Mouse (Mus musculus) neural tube, embryonic 13.5 days (tissue): ENCODE measurements around the gene Gpr173. TPM values are rescaled to one million over a fixed set of nuclear protein-coding genes. Genes with fewer than 3 reads are reported as not detected.
"Not testable (repeated sequence)": the region's sequence is repeated elsewhere in the genome, so short reads cannot be mapped to it uniquely, and the experiment has no call there.

Experiments
- ATAC-seq: fragments of 200-750 bp; cut with Nextera tagmentation; 2 replicates; pipeline ENCODE4 v1.8.0; 2017; ENCODE audit warnings: low read depth, mild to moderate bottlenecking, moderate TSS enrichment, moderate library complexity
- H3K27ac ChIP-seq: fragments of 300-500 bp; sonication (generic); replicated peaks from 2 replicates; pipeline ENCODE4 v1.5.1; 2015; ENCODE audit warnings: moderate library complexity, mild to moderate bottlenecking, inconsistent platforms
- H3K27me3 ChIP-seq: fragments of 300-500 bp; sonication (generic); 2 replicates; pipeline ENCODE4 v1.6.1; 2015; ENCODE audit warnings: mild to moderate bottlenecking, inconsistent platforms
- H3K36me3 ChIP-seq: fragments of 300-500 bp; sonication (generic); 2 replicates; pipeline ENCODE4 v1.6.1; 2015; ENCODE audit warnings: mild to moderate bottlenecking, inconsistent platforms
- H3K4me1 ChIP-seq: fragments of 300-500 bp; sonication (generic); replicated peaks from 2 replicates; pipeline ENCODE4 v1.6.1; 2015; ENCODE audit warnings: inconsistent platforms
- H3K4me2 ChIP-seq: fragments of 300-500 bp; sonication (generic); 2 replicates; pipeline ENCODE4 v1.6.1; 2015; ENCODE audit warnings: inconsistent platforms, mild to moderate bottlenecking, moderate library complexity
- H3K4me3 ChIP-seq: fragments of 300-500 bp; sonication (generic); 2 replicates; pipeline ENCODE4 v1.5.1; 2015; ENCODE audit warnings: mild to moderate bottlenecking, inconsistent platforms
- H3K9ac ChIP-seq: fragments of 300-500 bp; sonication (generic); 2 replicates; pipeline ENCODE4 v1.6.1; 2015; ENCODE audit warnings: moderate library complexity, mild to moderate bottlenecking, inconsistent platforms
- H3K9me3 ChIP-seq: fragments of 300-500 bp; sonication (generic); 2 replicates; pipeline ENCODE4 v1.6.1; 2016; ENCODE audit warnings: inconsistent platforms
- WGBS: fragments of 180-500 bp; shearing (Covaris S2); methylation state at CpG from one replicate; pipeline ENCODE4 v1.1.7; 2015; 5-methylcytosine and 5-hydroxymethylcytosine counted together
- polyA plus RNA-seq: library from polyadenylated mRNA; unstranded; fragments of >200 nt; fragmentation: Nextera tagmentation; extraction: Ambion mirVana; gene quantifications from 2 replicates; pipeline ENCODE4 v1.2.1, GENCODE M21; 2015

Gene Gpr173
- polyA plus RNA-seq, 1 experiment from 2014 or later: 9.5 TPM

DNA sequence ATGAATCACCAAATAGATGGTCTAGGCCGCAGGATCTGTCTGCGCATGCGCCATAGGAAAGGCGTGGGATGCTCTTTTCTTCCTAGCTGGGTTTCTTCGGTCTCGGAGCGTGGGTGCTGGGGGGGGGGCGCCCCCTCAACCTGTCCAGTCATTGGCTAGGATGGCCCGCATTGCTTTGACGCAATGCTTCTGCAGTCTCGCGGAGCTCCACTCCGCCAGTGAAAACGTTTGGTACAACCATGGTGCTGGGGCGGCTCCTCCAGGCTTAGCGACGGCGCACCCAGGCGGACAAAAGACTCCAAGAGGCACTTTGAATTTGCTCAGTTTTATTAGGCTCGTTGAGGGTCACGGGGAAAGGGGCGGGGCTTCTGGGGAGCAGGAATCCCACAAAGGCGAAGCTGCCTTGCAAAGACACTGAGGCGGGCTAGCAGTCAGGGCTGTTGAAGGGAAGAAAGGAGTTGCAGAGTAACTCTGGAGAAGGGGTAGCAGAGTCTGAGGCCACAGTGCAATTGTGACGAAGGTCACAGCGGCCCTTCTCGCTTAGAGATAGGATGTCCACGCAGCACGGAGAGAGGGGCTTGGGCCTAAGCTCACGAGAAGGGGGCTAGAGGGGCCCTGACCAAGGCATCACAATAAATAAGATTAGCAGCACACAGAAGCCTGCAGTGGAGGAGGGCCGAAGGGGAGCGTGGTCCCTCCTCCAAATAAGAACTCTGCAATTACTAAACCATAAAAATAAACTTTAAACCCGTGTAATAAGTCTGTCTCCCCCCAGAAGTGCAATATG, 31.8 kb downstream of the Gpr173 start:
- H3K9ac ChIP-seq: peak overlapping the region; percentile 67
- peak overlapping the region; percentile 93 for H3K27ac ChIP-seq
- H3K4me1 ChIP-seq: peaks cover 33% of the 10 kb centered on the region
- H3K36me3 ChIP-seq: peaks cover 20% of the 10 kb centered on the region
- 13% methylated on average over 33 of the region's 33 CpGs for WGBS
- no peaks in the 10 kb centered on the region for H3K9me3 ChIP-seq
- peak overlapping the region; percentile 25 for H3K4me3 ChIP-seq
- H3K4me2 ChIP-seq: peak overlapping the region; percentile 50
- peaks cover 66% of the 10 kb centered on the region for H3K27me3 ChIP-seq
- peak; percentile 99 for ATAC-seq

DNA sequence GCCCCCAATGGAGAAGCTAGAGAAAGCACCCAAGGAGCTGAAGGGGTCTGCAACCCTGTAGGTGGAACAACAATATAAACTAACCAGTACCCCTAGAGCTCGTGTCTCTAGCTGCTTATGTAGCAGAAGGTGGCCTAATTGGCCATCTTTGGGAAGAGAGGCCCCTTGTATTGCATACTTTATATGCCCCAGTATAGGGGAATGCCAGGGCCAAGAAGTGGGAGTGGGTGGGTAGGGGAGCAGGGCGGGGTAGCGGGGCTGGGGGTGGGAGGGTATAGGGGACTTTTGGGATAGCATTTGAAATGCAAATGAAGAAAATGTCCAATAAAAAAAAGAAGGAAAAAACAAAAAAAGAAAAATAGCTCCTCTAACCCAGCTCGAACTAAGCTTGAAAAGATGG, 32.4 kb downstream of the Gpr173 start:
- H3K27ac ChIP-seq: peak overlapping the region; percentile 93
- peak overlapping the region; percentile 50 for H3K4me2 ChIP-seq
- H3K4me1 ChIP-seq: peaks cover 30% of the 10 kb centered on the region
- H3K9me3 ChIP-seq, H3K9ac ChIP-seq, H3K4me3 ChIP-seq: not testable (repeated sequence)
- peaks cover 66% of the 10 kb centered on the region for H3K27me3 ChIP-seq
- WGBS: 44% methylated on average over 4 of the region's 4 CpGs
- ATAC-seq: peak; percentile 40
- H3K36me3 ChIP-seq: peaks cover 20% of the 10 kb centered on the region

DNA sequence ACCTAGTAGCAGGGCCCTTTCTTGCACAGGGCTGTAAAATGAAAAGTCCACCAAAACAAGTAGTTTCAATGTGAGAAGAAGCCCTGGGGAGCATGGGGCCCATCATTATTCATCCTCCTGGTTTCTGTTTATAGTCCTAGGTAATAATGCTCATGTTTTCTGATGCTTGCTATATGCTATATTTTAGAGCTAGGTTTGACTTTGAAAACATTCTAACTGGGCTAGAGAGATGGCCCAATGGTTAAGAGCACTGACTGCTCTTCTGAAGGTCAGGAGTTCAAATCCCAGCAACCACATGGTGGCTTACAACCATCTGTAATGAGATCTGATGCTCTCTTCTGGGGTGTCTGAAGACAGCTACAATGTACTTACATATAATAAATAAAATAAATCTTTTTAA, 39.1 kb downstream of the Gpr173 start:
- H3K27ac ChIP-seq, H3K4me3 ChIP-seq, H3K4me2 ChIP-seq, H3K9me3 ChIP-seq, H3K36me3 ChIP-seq, ATAC-seq, H3K9ac ChIP-seq: not testable (repeated sequence)
- peaks cover 10% of the 10 kb centered on the region; the same call in 1 of the 2 replicates for H3K4me1 ChIP-seq
- peaks cover 78% of the 10 kb centered on the region for H3K27me3 ChIP-seq

- 19% methylated on average over 8 of the region's 8 CpGs for WGBS
- peaks cover 79% of the 10 kb centered on the region for H3K27me3 ChIP-seq
- H3K36me3 ChIP-seq: no peaks in the 10 kb centered on the region
- peak overlapping the region; percentile 56 for H3K4me2 ChIP-seq
- peak; percentile 16; the same call in 1 of the 2 replicates for ATAC-seq
- H3K9me3 ChIP-seq: no peaks in the 10 kb centered on the region
- H3K27ac ChIP-seq: 0 out of 2 replicates have a peak overlapping the region, but pooled peaks have one; percentile 33
- H3K4me3 ChIP-seq: peak overlapping the region; percentile 54
- no peak overlapping the region for H3K9ac ChIP-seq
- peaks cover 10% of the 10 kb centered on the region; the same call in 1 of the 2 replicates for H3K4me1 ChIP-seq
Measured at GRCm38 (mm10) chrX:152327689-152328052, 40.8 kb downstream of the Gpr173 start.

DNA sequence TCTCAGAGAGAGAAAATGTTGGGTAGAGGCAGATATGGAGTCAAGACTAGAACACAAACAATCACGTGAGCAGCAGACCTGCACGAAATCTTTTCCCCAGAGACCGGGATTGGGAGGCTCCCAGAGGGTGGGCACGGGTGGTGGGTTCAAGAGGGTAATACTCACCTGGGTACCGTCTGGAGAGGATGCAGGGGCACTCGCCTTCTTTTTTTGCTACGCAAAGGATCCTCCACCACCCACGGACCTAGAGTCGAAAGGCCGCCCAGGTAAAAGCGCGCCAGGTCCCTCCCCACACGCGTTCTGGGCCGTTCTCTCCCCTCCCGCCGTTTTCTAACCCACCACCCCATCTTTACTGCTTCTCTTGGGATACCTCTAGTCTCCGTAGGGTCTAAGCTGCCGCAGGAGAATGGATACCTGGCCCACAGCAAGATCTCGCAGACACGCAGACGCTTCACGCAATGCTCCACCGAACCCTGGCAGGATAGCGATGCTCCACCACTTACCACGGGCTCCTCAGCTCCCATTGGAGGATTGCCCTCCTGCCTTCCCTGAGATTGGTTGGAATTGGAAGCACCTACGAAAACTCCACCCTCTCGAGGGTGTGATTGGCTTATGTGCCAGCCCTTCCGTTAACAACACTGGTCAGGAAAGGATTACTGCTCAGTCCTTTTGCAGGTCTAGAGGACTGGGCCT, 41.4 kb downstream of the Gpr173 start, which contains the start of gene Kantr:
Kantr (minus strand) TSS at position 500 of the 693 bp plus-strand sequence.
- H3K4me1 ChIP-seq: peaks cover 10% of the 10 kb centered on the region; the same call in 1 of the 2 replicates
- peak within 1 kb of the TSS; percentile 54 for H3K4me3 ChIP-seq
- H3K9ac ChIP-seq: peak within 1 kb of the TSS; percentile 74
- peaks cover 82% of the 10 kb centered on the region for H3K27me3 ChIP-seq
- no peaks in the 10 kb centered on the region for H3K36me3 ChIP-seq
- peak within 1 kb of the TSS; percentile 56 for H3K4me2 ChIP-seq
- H3K9me3 ChIP-seq: no peaks in the 10 kb centered on the region
- ATAC-seq: peak; percentile 99
- H3K27ac ChIP-seq: peak within 1 kb of the TSS; percentile 42; the same call in 1 of the 2 replicates
- 13% methylated on average over 29 of the region's 29 CpGs for WGBS

- Histone ChIP-seq H3K4me1 (peaks cover 10% of the 10 kb centered on the region; the same call in 1 of the 2 replicates), H3K36me3 (no peaks in the 10 kb centered on the region), H3K9me3 (no peaks in the 10 kb centered on the region), H3K4me3 (no peak overlapping the region), H3K4me2 (no peak overlapping the region), H3K9ac (no peak overlapping the region), H3K27ac (no peak overlapping the region), H3K27me3 (peaks cover 85% of the 10 kb centered on the region)
- ATAC-seq: no peak
- WGBS: 100% methylated on average over 1 of the region's 1 CpGs
Measured at GRCm38 (mm10) chrX:152323584-152323983, 44.9 kb downstream of the Gpr173 start.

DNA sequence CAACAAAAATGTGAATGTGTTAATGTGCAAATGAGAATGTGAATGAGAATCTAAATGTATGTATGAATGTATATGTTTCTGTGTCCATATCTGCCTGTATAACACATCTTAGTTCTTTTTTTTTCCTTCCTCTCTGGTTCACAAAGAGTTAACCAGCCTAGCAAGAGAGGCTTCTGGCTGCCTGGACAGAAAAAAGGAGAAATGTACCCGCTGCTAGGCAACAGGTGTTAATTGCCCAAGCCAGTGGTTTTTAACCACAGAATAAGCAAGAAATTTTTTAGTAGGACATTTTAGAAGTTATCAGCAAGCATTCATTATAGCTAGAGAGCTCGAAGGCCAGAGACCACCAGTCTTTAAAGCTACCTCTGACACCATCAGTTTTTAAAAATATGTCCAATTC, 45.7 kb downstream of the Gpr173 start:
- peaks cover 10% of the 10 kb centered on the region; the same call in 1 of the 2 replicates for H3K4me1 ChIP-seq
- no peak overlapping the region for H3K4me2 ChIP-seq
- ATAC-seq: no peak
- peaks cover 84% of the 10 kb centered on the region for H3K27me3 ChIP-seq
- no peaks in the 10 kb centered on the region for H3K9me3 ChIP-seq
- no peak overlapping the region for H3K27ac ChIP-seq
- no peak overlapping the region for H3K9ac ChIP-seq
- H3K36me3 ChIP-seq: no peaks in the 10 kb centered on the region
- 50% methylated on average over 2 of the region's 2 CpGs for WGBS
- H3K4me3 ChIP-seq: no peak overlapping the region

DNA sequence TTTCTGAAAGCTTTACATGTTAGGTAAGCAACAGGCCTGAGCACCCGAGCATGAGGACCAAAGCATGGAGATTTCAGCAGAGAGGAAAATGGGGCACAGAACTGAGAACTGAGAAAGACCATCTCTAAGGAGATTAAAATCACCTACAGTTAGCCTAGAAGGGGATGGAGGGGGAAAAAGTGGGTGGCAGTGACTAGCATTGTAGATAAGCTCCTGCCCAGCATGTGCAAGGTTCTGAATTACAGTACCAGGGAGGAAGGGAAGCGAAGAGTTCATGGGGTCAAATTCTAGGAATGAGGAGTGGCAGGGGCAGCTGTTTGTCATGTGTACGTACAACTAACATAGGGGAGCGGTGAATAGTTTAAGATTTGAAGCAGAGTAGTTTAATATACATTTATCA, 48.0 kb downstream of the Gpr173 start:
- H3K27ac ChIP-seq: no peak overlapping the region
- no peak overlapping the region for H3K4me3 ChIP-seq
- H3K36me3 ChIP-seq: no peaks in the 10 kb centered on the region
- H3K4me1 ChIP-seq: no peaks in the 10 kb centered on the region
- WGBS: 89% methylated on average over 4 of the region's 4 CpGs
- H3K9ac ChIP-seq: no peak overlapping the region
- peaks cover 72% of the 10 kb centered on the region for H3K27me3 ChIP-seq
- H3K9me3 ChIP-seq: no peaks in the 10 kb centered on the region
- ATAC-seq: no peak
- no peak overlapping the region for H3K4me2 ChIP-seq

GRCm38 (mm10) chrX:152307942-152308341, 60.6 kb downstream of the Gpr173 start:
- peaks cover 35% of the 10 kb centered on the region for H3K27me3 ChIP-seq
- H3K4me1 ChIP-seq: no peaks in the 10 kb centered on the region
- 65% methylated on average over 2 of the region's 2 CpGs for WGBS
- no peak for ATAC-seq
- no peak overlapping the region for H3K4me3 ChIP-seq
- H3K4me2 ChIP-seq: no peak overlapping the region
- H3K9ac ChIP-seq: no peak overlapping the region
- no peaks in the 10 kb centered on the region for H3K36me3 ChIP-seq
- H3K9me3 ChIP-seq: no peaks in the 10 kb centered on the region
- H3K27ac ChIP-seq: no peak overlapping the region

- Histone ChIP-seq H3K27ac (no peak overlapping the region), H3K4me3 (no peak overlapping the region), H3K4me1 (no peaks in the 10 kb centered on the region), H3K9me3 (no peaks in the 10 kb centered on the region), H3K4me2 (no peak overlapping the region), H3K9ac (no peak overlapping the region), H3K27me3 (peaks cover 39% of the 10 kb centered on the region), H3K36me3 (no peaks in the 10 kb centered on the region)
- no peak for ATAC-seq
Measured at GRCm38 (mm10) chrX:152307371-152307770, 61.1 kb downstream of the Gpr173 start.

DNA sequence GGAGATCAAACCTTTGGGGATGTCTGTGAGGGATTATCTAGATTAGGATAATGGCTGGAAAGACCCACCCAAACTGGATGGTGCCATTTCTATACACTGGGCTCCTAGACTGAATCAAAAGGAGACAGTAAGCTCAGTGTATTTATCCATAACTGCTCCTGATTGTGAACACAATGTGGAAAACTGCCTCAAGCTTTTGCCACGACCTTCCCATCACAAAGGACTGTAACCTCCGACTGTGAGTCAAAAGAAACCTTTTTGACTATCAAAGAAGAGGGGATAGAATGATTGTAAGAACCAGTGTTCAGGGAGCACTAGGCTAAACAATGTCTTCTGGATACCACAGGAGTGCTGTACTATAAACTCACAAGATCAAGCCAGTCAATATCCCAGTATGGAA, 62.3 kb downstream of the Gpr173 start:
- Histone ChIP-seq H3K4me2 (no peak overlapping the region), H3K27me3 (peaks cover 49% of the 10 kb centered on the region), H3K4me1 (no peaks in the 10 kb centered on the region), H3K4me3 (no peak overlapping the region), H3K9ac (no peak overlapping the region), H3K9me3 (no peaks in the 10 kb centered on the region), H3K36me3 (no peaks in the 10 kb centered on the region), H3K27ac (no peak overlapping the region)
- WGBS: 66% methylated on average over 2 of the region's 2 CpGs
- no peak for ATAC-seq
